In genomic region chr1:86487295-86487907, GRCm38 (mm10) we compare ENCODE assay signal across 8 mouse cellular contexts. TPM values are rescaled to one million over a fixed set of nuclear protein-coding genes. Genes with fewer than 3 reads are reported as not detected.
DNase-seq lines count a peak whose midpoint lies in the region; ATAC-seq and TF ChIP-seq lines count a peak whose summit lies in the region.

No protein-coding gene starts in this region.

- CTCF ChIA-PET in Patski (lab: Charles Lee), result interaction anchor here (1.4 to 2.4 kb wide), 4 partner anchors 9 to 37 kb away, joined by 3 to 23 read pairs (median 6); no protein-coding TSS in a partner anchor

- no peaks in the 10 kb centered on the region for H3K9me3 ChIP-seq in hindbrain, embryonic 14.5 days (ENCODE audit: control insufficient read depth, low read length)

- POLR2A ChIA-PET in Patski (lab: Charles Lee), result interaction anchor here (0.7 to 2.4 kb wide), 8 partner anchors 8 to 45 kb away, joined by 3 to 19 read pairs (median 6); partner anchors contain the start of gene Ptma

- ATAC-seq in Patski, result peak; percentile 84
- ATAC-seq in hindbrain, embryonic 14.5 days (ENCODE audit: low FRiP score), result peak; percentile 96

- no peaks in the 10 kb centered on the region for H3K27me3 ChIP-seq in Patski
- no peaks in the 10 kb centered on the region for H3K27me3 ChIP-seq in hindbrain, embryonic 14.5 days (ENCODE audit: control insufficient read depth, insufficient read depth, low read length)

- TF ChIP-seq CTCF in Patski (IDR thresholded peaks at IDR 0.05), result no peak

- peak overlapping the region; percentile 100 for H3K27ac ChIP-seq in hindbrain, embryonic 14.5 days

- whole genome bisulfite sequencing in hindbrain, embryonic 14.5 days, result under 1% methylated on average over 74 of the region's 74 CpGs

- peaks cover 22% of the 10 kb centered on the region for H3K4me1 ChIP-seq in hindbrain, embryonic 14.5 days (replicated peaks; ENCODE audit: control insufficient read depth, insufficient read depth, low read length)

- peak overlapping the region; percentile 98 for H3K9ac ChIP-seq in hindbrain, embryonic 14.5 days

- H3K4me3 ChIP-seq in hindbrain, embryonic 14.5 days (replicated peaks; ENCODE audit: low read length), result peak overlapping the region; percentile 71

- peak; percentile 92 for DNase-seq in Patski (ENCODE audit: low read depth, low spot score)
- peak; percentile 100 for DNase-seq in cerebellum, postnatal 14 days
- DNase-seq in frontal cortex, postnatal 25 days (ENCODE audit: low spot score in 2 of 2), result peak; percentile 100
- DNase-seq in hindbrain, embryonic 14.5 days (ENCODE audit: low spot score), result peak; percentile 100
- DNase-seq in layer of hippocampus, postnatal 36 days, result peak; percentile 100
- DNase-seq in lung, postnatal 36 days, result peak; percentile 98
- DNase-seq in retina, postnatal 1 day, result peak; percentile 100
- DNase-seq in urinary bladder, adult 18-20 months (ENCODE audit: low spot score in 2 of 2), result peak; percentile 99 to 100

- no peaks in the 10 kb centered on the region for H3K36me3 ChIP-seq in hindbrain, embryonic 14.5 days (replicated peaks; ENCODE audit: control insufficient read depth, insufficient read depth)

- peak overlapping the region; percentile 87 for H3K4me2 ChIP-seq in hindbrain, embryonic 14.5 days (replicated peaks)

- in situ Hi-C loops in Patski (cut with MboI; ENCODE audit: low pct_unique_long_range_greater_than_20kb), result no loop called here

RNA-seq across cellular contexts. Expression of gene Ptma, which starts 39.1 kb away (rescaled TPM):
- polyA plus RNA-seq in Patski (2021), result 2,326 TPM
- 1,567 and 1,692 TPM in 2 replicates for polyA plus RNA-seq in hindbrain, embryonic 14.5 days (2014; fragmentation: Nextera tagmentation; extraction: Ambion mirVana)
- 100 to 1,000 TPM; 507 to 508 TPM for total RNA-seq in layer of hippocampus, postnatal 36 days (2021)

Comparison
In these comparisons a context has a peak if more than half of its experiments do, and no peak if none do; other contexts are left out.
1. Peak in every context shown above with its lines: DNase-seq, ATAC-seq, H3K4me3 ChIP-seq and H3K27ac ChIP-seq.